Mouse (Mus musculus) CD4-positive, CD25-positive, alpha-beta regulatory T cell (primary cell): ENCODE data around the gene Ranbp1. TPM values are rescaled to one million over a fixed set of nuclear protein-coding genes. Genes with fewer than 3 reads are reported as not detected.

Experiments used
- polyA plus RNA-seq: library from polyadenylated mRNA; unstranded; fragments of 100-300 nt; shearing (Covaris generic); gene quantifications from one replicate; pipeline ENCODE4 v1.2.1, GENCODE M21; 2017

Ranbp1 gene
- polyA plus RNA-seq: 251 TPM

DNA sequence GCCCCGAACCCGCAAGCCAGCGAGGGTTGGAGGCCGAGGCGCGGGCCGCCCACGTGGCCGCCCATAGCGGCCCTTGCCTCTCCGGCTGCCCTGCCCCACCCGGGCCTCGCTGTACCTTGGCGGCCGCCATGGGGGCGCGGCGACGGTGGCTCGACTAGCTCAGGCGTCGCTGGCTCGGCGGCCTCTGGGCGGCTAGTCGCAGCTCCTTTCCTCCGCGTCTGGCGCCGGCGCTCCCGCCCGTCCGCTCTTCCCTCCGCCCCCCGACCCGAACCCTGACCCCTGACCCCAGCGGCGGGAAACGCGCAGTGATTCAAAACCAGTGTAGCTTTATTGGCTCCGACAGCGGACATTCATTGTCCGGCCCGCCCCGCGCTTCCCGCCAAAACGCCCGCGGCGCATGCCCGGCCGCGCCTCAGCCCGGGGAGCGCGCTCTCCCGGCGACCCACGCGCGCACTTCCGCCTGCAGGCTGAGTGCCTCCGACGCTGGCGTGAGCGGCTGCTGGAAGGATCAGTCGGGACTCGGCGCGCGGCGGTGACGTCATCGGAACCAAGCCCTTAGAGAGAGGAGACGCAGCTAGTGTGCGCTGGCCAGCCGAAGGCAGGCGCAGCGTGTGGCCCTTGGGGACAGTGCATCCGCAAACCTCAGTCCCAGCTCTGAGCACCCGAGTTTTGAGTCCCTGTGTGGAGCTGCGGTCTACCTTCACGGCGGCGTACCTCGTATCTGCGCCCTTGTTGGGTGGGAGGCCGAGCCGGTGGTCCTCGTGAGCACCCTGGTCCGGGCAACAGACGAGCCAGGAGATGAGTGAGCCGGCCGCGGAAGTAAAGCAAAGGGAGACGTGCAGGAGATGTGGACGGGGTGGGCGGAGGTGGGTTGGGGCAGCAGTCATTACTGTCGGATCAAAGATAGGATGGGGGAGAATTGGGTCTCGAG lies at the start of gene Ranbp1, which contains the start of gene Trmt2a:
TSS of gene Ranbp1 (minus strand) at position 300 of the 931 bp plus-strand sequence.
TSS of gene Trmt2a (plus strand) at position 247 of the 931 bp plus-strand sequence.

DNA sequence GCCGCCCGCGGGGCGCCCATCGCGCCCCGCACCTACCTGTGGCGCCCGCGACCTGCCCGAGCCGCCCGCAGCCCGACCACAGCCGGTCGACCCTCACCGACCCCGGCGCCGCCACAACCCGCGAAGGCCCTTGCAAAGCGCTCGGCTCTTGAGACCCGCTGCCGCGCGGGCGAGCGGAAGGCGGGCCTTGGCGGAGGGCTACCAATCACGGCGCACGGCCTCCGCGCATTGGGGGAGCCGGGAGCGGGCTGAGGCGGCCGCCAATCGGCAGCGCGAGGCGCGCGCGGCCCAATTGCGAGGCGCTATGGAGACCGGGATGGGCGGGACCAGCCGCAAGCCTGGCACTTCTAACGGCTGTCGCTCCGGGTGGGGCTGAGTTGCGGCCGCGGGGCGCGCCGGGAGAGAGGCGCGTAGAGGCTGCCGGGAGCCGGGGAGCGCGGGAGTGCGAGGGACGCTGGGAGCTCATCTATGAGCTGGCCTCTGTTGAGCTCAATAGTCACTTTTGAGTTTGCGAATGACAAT lies 40.6 kb upstream of the Ranbp1 start, which contains the start of gene Dgcr8:
TSS of gene Dgcr8 (minus strand) at position 180 of the 522 bp plus-strand sequence.

DNA sequence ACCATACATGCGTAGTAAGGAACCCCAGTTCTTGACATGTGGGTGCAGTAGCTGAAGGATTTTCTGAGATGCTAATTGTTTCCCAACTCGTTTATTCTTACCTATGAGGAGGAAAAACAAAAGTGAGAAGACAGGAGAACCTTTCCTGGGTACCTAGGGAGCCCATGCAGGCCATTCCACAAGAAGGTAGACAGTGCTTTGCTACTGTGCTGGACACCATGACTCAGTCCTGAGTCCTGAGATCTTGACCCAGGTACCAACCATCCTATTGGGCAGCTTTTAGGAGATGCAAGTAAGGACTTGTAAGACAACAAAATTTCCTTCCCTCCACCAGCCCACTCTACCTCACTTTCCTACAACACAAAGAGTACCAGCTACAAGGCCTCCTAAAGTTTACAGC lies 9.7 kb upstream of the Ranbp1 start, which contains the start of gene Gm49776:
TSS of gene Gm49776 (minus strand) at position 101 of the 400 bp plus-strand sequence.

DNA sequence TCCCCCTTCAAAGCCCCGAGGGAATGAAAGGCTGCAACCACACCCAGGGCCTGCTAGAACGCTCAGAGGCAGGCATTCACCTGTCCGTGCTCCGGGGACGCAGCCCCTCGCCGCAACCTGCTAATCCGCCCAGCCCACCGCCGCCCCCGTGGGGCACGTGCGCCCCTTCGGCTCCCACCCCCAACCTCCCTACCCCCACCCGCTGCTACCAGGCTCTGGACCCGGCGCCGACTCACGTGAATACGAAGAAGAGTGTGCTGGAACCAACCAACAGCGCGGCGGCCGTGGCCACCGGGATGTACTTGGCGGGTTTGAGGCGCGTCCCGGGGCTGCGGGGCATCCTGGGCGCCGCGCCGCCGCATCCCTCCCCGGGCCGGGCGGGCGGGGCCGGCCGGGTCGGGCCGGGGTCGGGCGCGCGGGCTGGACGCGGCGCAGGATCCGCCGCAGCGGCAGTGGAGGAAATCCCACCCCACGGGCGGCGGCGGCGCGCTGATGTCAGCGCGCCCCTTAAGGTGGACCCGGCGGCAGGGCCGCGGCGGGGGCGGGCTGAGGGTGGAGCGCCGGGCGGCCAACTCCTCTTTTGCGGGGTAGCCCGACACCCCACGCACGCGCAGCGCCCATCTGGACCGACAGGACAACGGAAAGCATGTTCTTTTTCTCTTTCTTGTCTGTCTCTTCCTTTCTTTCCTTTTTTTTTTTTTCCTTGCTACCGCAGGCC lies 13.7 kb downstream of the Ranbp1 start, which contains the start of gene Zdhhc8:
TSS of gene Zdhhc8 (minus strand) at position 466 of the 718 bp plus-strand sequence.

DNA sequence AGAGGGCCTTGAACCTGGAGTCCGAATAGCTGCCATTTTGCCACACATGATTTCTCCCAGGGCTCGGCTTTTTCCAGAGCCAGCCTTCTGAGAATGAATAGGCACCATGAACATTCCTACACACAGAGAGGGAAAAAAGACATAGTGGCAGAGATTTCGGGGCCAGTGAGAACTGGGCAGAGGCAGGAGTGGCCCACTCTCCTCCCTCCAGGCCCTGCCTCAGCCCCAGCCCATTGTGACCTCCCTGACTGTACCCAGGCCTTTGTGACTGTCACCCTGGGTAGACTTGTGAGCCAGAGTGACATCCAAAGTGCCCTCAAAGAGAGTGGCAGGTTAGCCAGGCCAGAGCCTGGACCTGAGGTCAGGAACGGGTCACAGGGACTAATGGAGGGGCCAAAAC lies 31.0 kb downstream of the Ranbp1 start, which contains the start of gene Ccdc188:
TSS of gene Ccdc188 (plus strand) at position 301 of the 400 bp plus-strand sequence.

Other genes starting within 250 kb of the Ranbp1 start
- gene Dgcr6, start 195.9 kb downstream of the Ranbp1 start, polyA plus RNA-seq: 34.4 TPM
- 4.8 TPM for gene Prodh, start 158.5 kb downstream of the Ranbp1 start, polyA plus RNA-seq
- gene Rtn4r, start 121.1 kb downstream of the Ranbp1 start, polyA plus RNA-seq: not detected
- gene Ccdc188, start 30.9 kb downstream of the Ranbp1 start, polyA plus RNA-seq: not detected
- 14.6 TPM for gene Zdhhc8, start 13.6 kb downstream of the Ranbp1 start, polyA plus RNA-seq
- 98.7 TPM for gene Trmt2a, start 53 bp downstream of the Ranbp1 start, polyA plus RNA-seq
- not detected for gene Gm49776, start 9.6 kb upstream of the Ranbp1 start, polyA plus RNA-seq
- 30.2 TPM for gene Dgcr8, start 40.5 kb upstream of the Ranbp1 start, polyA plus RNA-seq
- 56.4 TPM for gene Tango2, start 99.4 kb upstream of the Ranbp1 start, polyA plus RNA-seq
- gene Arvcf, start 99.5 kb upstream of the Ranbp1 start, polyA plus RNA-seq: 2.8 TPM
- 37.7 TPM for gene Txnrd2, start 177.7 kb upstream of the Ranbp1 start, polyA plus RNA-seq
- gene Comt, start 178.1 kb upstream of the Ranbp1 start, polyA plus RNA-seq: 58.4 TPM
- gene Gnb1l, start 250.0 kb upstream of the Ranbp1 start, polyA plus RNA-seq: 19.0 TPM